Mouse (Mus musculus): ENCODE results near the gene Efna4. TPM values are rescaled to one million over a fixed set of nuclear protein-coding genes. Genes with fewer than 3 reads are reported as not detected.

Gene Efna4
- polyA plus RNA-seq, 1 experiment from 2014 or later, result 9.8 TPM

DNA sequence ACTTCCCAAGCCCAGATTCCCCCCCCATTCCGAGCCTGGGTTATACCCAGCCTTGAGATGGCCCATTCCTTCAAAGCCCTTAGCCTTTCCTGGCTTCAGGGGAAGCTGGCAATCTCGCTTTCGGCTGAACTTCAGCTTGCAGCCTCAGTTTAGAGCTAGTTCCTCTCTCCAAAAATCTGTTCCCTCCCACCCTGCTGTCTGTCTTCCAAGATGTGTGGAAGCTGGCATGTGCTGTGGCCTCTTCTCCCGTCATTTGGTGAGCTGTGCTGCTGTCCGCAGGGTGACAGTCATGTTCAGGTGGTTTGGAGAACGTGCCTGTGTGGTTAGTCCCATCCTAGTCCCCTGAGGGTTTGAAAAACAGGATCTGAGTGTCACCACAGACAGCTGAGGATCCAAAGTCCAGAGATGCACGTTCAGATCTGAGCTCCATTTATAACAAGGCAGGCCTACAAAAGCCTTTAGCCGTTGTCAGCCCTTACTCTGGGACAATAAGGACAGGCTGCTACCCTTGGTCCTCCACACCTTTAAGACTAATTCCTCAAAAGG is 42.1 kb downstream of the Efna4 start:
- no peaks in the 10 kb centered on the region for H3K9me3 ChIP-seq
- H3K4me2 ChIP-seq, result no peak overlapping the region
- no peak overlapping the region for H3K27ac ChIP-seq
- 84% methylated on average over 8 of the region's 8 CpGs for WGBS
- ATAC-seq (ENCODE audit: low FRiP score), result no peak
- no peak overlapping the region for H3K9ac ChIP-seq
- H3K36me3 ChIP-seq, result no peaks in the 10 kb centered on the region
- H3K4me3 ChIP-seq, result no peak overlapping the region
- peaks cover 15% of the 10 kb centered on the region for H3K27me3 ChIP-seq
- H3K4me1 ChIP-seq (replicated peaks), result peaks cover 9% of the 10 kb centered on the region

DNA sequence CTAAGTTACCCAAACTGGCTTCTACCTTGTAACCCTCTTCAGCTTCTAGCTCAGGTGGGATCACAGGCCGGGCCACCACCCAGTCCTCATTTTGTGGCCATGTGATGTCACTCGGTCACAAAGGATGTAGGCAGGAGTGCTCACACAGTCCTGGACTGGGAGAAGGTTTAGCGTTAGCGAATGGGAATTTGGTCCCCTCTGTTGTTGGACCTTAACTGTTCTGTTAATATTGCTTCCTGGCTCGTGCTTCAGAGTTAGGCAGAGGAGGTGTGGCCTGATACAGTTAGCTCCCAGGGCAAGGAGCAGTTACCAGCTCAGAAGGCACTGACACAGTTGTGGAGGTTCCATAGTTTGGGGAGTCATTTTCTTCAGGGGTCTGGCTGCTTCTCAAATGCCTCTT is 43.6 kb downstream of the Efna4 start:
- H3K27ac ChIP-seq, result no peak overlapping the region
- no peak for ATAC-seq (ENCODE audit: low FRiP score)
- no peak overlapping the region for H3K9ac ChIP-seq
- H3K9me3 ChIP-seq, result no peaks in the 10 kb centered on the region
- H3K4me3 ChIP-seq, result no peak overlapping the region
- peaks cover 7% of the 10 kb centered on the region; the same call in 1 of the 2 replicates for H3K27me3 ChIP-seq
- no peaks in the 10 kb centered on the region for H3K4me1 ChIP-seq (replicated peaks)
- 80% methylated on average over 5 of the region's 5 CpGs for WGBS
- no peak overlapping the region for H3K4me2 ChIP-seq
- H3K36me3 ChIP-seq, result no peaks in the 10 kb centered on the region

DNA sequence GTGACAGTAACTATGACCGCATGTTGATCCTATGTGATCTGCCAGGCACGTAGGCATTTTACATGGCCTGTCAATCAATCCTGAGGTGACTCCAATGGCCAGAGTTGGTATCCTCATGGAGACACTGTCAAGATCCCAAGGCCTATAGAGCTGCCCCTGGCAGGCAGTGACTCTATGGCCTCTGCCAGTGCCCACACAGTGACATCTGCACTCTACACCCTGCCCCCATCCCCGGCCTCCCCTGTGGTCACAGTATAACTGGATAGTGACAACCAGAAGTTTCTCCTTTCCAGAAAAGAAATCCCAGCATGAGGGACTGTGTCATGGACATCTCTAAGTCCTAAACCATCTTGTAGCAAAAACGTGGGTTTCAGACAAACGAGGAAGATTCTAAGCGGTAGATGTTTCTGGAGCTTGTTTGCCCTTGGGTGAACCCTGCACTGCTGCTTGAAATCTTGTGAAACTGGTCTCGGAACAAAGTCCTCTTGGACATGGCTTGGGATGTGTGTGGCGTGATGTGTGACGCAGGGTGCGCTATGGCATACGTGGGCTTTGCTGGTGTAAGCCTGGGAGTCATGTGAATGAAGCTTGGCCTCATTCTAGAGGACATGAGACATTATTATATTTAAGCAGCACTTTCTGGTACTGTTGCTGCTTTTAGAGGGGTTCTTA is 44.4 kb downstream of the Efna4 start:
- no peak overlapping the region for H3K4me2 ChIP-seq
- 92% methylated on average over 11 of the region's 11 CpGs for WGBS
- H3K4me3 ChIP-seq, result no peak overlapping the region
- no peak overlapping the region for H3K9ac ChIP-seq
- H3K27me3 ChIP-seq, result 0 out of 2 replicates have a peak, but pooled peaks cover under 1% of the 10 kb centered on the region
- H3K27ac ChIP-seq, result no peak overlapping the region
- no peaks in the 10 kb centered on the region for H3K9me3 ChIP-seq
- no peaks in the 10 kb centered on the region for H3K4me1 ChIP-seq (replicated peaks)
- no peaks in the 10 kb centered on the region for H3K36me3 ChIP-seq
- ATAC-seq (ENCODE audit: low FRiP score), result no peak

DNA sequence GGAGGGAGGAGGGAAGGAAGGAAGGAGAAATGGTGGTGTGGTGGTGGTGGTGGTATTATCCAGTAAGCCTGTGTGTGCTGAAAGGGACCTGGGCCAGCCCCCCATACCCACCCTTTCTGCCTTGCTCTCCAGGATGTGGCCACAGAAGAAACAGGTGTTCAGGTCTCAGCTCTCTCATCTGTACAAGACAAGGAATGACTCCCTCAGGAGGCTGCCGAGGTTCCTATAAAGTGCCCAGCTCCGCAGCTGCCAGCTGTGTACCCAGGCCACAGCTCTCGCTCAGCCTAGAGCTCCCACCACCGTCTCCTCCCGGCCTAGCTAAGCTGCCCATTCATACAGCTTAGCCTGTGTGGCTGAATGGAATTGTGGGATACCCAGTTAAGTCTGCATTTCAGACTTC is 45.5 kb downstream of the Efna4 start:
- H3K9ac ChIP-seq, result no peak overlapping the region
- 79% methylated on average over 5 of the region's 5 CpGs for WGBS
- ATAC-seq (ENCODE audit: low FRiP score), result no peak
- no peaks in the 10 kb centered on the region for H3K27me3 ChIP-seq
- no peak overlapping the region for H3K27ac ChIP-seq
- H3K4me2 ChIP-seq, result no peak overlapping the region
- H3K4me1 ChIP-seq (replicated peaks), result no peaks in the 10 kb centered on the region
- no peak overlapping the region for H3K4me3 ChIP-seq
- H3K36me3 ChIP-seq, result no peaks in the 10 kb centered on the region
- H3K9me3 ChIP-seq, result no peaks in the 10 kb centered on the region

DNA sequence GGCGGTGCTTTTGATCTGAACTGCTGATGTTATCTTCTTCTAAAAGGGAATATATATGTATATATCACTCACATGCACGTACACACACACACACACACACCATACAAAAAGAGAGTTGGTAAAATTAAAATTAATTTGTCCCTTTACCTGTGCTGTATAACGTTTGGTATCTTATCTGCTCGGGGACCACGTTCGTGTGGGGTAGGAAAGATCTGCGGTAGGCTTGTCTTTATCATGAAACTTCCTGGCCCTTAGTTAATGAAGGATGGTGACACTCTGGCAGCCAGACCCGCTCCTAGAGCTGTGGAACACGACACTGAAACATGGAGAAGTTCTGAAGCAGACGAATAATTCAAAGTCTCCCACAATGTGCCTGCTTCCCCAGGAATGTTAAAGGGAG is 46.0 kb downstream of the Efna4 start:
- Histone ChIP-seq H3K9ac (no peak overlapping the region), H3K9me3 (no peaks in the 10 kb centered on the region), H3K27me3 (no peaks in the 10 kb centered on the region), H3K4me2 (no peak overlapping the region), H3K36me3 (no peaks in the 10 kb centered on the region), H3K4me3 (no peak overlapping the region), H3K4me1 (replicated peaks) (no peaks in the 10 kb centered on the region), H3K27ac (no peak overlapping the region)
- no peak for ATAC-seq (ENCODE audit: low FRiP score)
- 84% methylated on average over 10 of the region's 10 CpGs for WGBS

DNA sequence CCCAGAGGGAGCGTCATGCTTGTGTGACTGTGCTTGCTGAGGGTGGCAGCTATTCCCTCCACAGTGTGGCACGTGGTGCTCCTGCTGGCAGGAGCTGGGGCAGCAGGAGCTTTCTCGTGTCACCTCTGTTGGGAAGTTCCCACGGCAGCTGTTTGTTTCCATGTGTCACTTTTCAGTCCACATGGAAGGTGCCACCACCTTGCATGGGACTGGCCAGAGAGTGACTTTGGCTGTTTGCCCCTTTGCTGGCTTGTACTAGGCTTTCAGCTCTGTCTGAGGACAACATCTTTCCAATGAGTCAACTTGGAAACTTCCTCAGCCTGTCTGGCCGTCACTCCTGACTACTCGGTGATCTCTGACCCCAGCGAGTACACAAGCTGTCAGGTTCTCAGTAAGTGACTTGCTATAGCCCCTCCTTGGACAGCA is 49.3 kb downstream of the Efna4 start:
- ATAC-seq (ENCODE audit: low FRiP score), result no peak
- H3K4me3 ChIP-seq, result no peak overlapping the region
- no peak overlapping the region for H3K9ac ChIP-seq
- WGBS, result 57% methylated on average over 7 of the region's 7 CpGs
- H3K27me3 ChIP-seq, result 0 out of 2 replicates have a peak, but pooled peaks cover 3% of the 10 kb centered on the region
- H3K4me2 ChIP-seq, result no peak overlapping the region
- H3K4me1 ChIP-seq (replicated peaks), result peaks cover 9% of the 10 kb centered on the region; the same call in 1 of the 2 replicates
- H3K36me3 ChIP-seq, result no peaks in the 10 kb centered on the region
- no peak overlapping the region for H3K27ac ChIP-seq
- H3K9me3 ChIP-seq, result no peaks in the 10 kb centered on the region

DNA sequence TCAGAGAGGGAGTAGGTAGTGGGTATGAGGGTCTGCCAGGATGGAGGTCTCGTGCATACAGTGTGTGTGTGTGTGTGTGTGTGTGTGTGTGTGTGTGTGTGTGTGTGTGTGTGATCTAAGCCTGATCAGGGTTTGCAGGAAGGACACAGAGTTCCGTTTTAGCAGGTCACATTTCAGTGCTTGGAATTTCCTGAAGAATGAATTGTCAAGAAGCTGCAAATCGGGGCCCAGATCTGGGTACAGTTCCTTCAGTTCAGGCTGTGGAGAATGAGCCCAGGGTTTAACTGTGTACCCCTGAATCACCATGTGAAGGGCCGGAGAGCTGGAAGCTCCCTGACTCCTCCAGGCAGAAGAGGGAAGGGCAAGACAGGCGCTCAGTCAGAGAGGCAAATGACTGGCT is 50.5 kb downstream of the Efna4 start:
- WGBS, result 55% methylated on average over 5 of the region's 5 CpGs
- ATAC-seq (ENCODE audit: low FRiP score), result no peak
- Histone ChIP-seq H3K4me2 (no peak overlapping the region), H3K9ac (no peak overlapping the region), H3K9me3 (no peaks in the 10 kb centered on the region), H3K36me3 (no peaks in the 10 kb centered on the region), H3K27ac (no peak overlapping the region), H3K4me1 (replicated peaks) (peaks cover 11% of the 10 kb centered on the region), H3K27me3 (peaks cover 5% of the 10 kb centered on the region), H3K4me3 (no peak overlapping the region)

DNA sequence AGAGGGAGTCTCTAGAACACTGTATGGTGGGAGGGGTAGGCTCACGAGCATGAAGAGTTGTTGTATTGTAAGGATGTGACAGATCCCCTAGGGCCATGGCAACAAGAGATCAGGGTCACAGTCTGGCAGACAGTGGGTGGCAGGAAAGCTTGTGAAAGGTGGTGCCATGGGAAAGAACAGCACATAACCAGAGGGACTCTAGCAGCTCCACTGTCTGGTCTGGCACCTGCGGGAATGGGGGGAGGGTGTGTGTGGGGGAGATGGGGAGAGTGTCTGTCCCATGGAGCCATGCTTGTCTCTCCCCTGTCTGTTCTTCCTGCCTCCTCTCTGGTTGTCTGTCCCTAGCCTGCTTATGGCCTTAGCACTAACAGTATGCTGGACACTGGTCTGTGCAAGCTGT is 52.3 kb downstream of the Efna4 start:
- H3K4me3 ChIP-seq, result no peak overlapping the region
- peaks cover 28% of the 10 kb centered on the region for H3K4me1 ChIP-seq (replicated peaks)
- ATAC-seq (ENCODE audit: low FRiP score), result no peak
- peaks cover 20% of the 10 kb centered on the region for H3K27me3 ChIP-seq
- no peak overlapping the region for H3K4me2 ChIP-seq
- no peaks in the 10 kb centered on the region for H3K36me3 ChIP-seq
- WGBS, result 37% methylated on average over 2 of the region's 2 CpGs
- no peak overlapping the region for H3K27ac ChIP-seq
- no peaks in the 10 kb centered on the region for H3K9me3 ChIP-seq
- H3K9ac ChIP-seq, result no peak overlapping the region

DNA sequence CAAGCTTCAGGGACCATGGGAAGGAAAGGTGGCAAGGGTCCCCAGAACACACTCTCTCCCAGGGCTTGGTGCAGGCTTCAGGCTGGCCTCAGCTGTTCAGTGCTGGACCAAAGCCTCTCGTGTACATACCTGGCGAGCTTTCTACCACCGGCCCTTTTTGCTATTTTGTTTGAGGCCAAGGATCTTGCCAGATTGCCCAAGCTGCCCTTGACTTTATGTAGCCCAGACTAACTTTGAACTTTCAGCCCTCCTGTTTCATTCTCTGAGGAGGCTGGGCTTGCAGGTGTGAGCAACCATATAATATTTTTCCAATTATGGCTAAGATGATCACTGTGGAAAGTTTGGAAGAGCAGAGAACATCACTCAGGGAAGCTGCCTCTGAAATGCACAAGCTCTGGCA is 53.6 kb downstream of the Efna4 start:
- Histone ChIP-seq H3K4me1 (replicated peaks) (peaks cover 41% of the 10 kb centered on the region), H3K36me3 (no peaks in the 10 kb centered on the region), H3K9ac (no peak overlapping the region), H3K27me3 (peaks cover 28% of the 10 kb centered on the region), H3K27ac (no peak overlapping the region), H3K4me3 (no peak overlapping the region), H3K4me2 (no peak overlapping the region), H3K9me3 (no peaks in the 10 kb centered on the region)
- no peak for ATAC-seq (ENCODE audit: low FRiP score)
- 92% methylated on average over 3 of the region's 3 CpGs for WGBS

Other genes with a start within 250 kb of the Efna4 start
- 74.5 and 76.0 TPM in 2 replicates for gene Rusc1, start 244.7 kb downstream of the Efna4 start, polyA plus RNA-seq (2015; fragmentation: Nextera tagmentation; extraction: Ambion mirVana)
- gene Gm43738, start 236.9 kb downstream of the Efna4 start, polyA plus RNA-seq (2015; fragmentation: Nextera tagmentation; extraction: Ambion mirVana), result not detected in 2 replicates
- gene Fdps, start 236.1 kb downstream of the Efna4 start, polyA plus RNA-seq (2015; fragmentation: Nextera tagmentation; extraction: Ambion mirVana), result 312 and 322 TPM in 2 replicates
- gene Pklr, start 201.9 kb downstream of the Efna4 start, polyA plus RNA-seq (2015; fragmentation: Nextera tagmentation; extraction: Ambion mirVana), result 0.30 TPM in 1 of 2 replicates, not detected in the other
- 33.5 and 35.1 TPM in 2 replicates for gene Hcn3, start 177.8 kb downstream of the Efna4 start, polyA plus RNA-seq (2015; fragmentation: Nextera tagmentation; extraction: Ambion mirVana)
- 23.5 and 24.5 TPM in 2 replicates for gene Clk2, start 173.2 kb downstream of the Efna4 start, polyA plus RNA-seq (2015; fragmentation: Nextera tagmentation; extraction: Ambion mirVana)
- gene Scamp3, start 160.6 kb downstream of the Efna4 start, polyA plus RNA-seq (2015; fragmentation: Nextera tagmentation; extraction: Ambion mirVana), result 127 and 130 TPM in 2 replicates
- 29.9 and 30.0 TPM in 2 replicates for gene Fam189b, start 154.9 kb downstream of the Efna4 start, polyA plus RNA-seq (2015; fragmentation: Nextera tagmentation; extraction: Ambion mirVana)
- 47.9 TPM in 2 replicates for gene Gba, start 135.1 kb downstream of the Efna4 start, polyA plus RNA-seq (2015; fragmentation: Nextera tagmentation; extraction: Ambion mirVana)
- gene Thbs3, start 122.8 kb downstream of the Efna4 start, polyA plus RNA-seq (2015; fragmentation: Nextera tagmentation; extraction: Ambion mirVana), result 53.5 and 60.7 TPM in 2 replicates
- 161 and 166 TPM in 2 replicates for gene Mtx1, start 110.9 kb downstream of the Efna4 start, polyA plus RNA-seq (2015; fragmentation: Nextera tagmentation; extraction: Ambion mirVana)
- gene Muc1, start 109.0 kb downstream of the Efna4 start, polyA plus RNA-seq (2015; fragmentation: Nextera tagmentation; extraction: Ambion mirVana), result 1.3 and 2.8 TPM in 2 replicates
- gene Krtcap2, start 92.1 kb downstream of the Efna4 start, polyA plus RNA-seq (2015; fragmentation: Nextera tagmentation; extraction: Ambion mirVana), result 205 and 209 TPM in 2 replicates
- gene Trim46, start 91.7 kb downstream of the Efna4 start, polyA plus RNA-seq (2015; fragmentation: Nextera tagmentation; extraction: Ambion mirVana), result 64.3 and 68.1 TPM in 2 replicates
- gene Dpm3, start 78.7 kb downstream of the Efna4 start, polyA plus RNA-seq (2015; fragmentation: Nextera tagmentation; extraction: Ambion mirVana), result 74.4 and 76.2 TPM in 2 replicates
- 34.6 and 38.0 TPM in 2 replicates for gene Slc50a1, start 67.5 kb downstream of the Efna4 start, polyA plus RNA-seq (2015; fragmentation: Nextera tagmentation; extraction: Ambion mirVana)
- 12.1 and 12.4 TPM in 2 replicates for gene Efna1, start 56.9 kb downstream of the Efna4 start, polyA plus RNA-seq (2015; fragmentation: Nextera tagmentation; extraction: Ambion mirVana)
- gene Efna3, start 15.1 kb downstream of the Efna4 start, polyA plus RNA-seq (2015; fragmentation: Nextera tagmentation; extraction: Ambion mirVana), result 46.8 and 49.7 TPM in 2 replicates
- 41.5 and 47.0 TPM in 2 replicates for gene Adam15, start 12.0 kb upstream of the Efna4 start, polyA plus RNA-seq (2015; fragmentation: Nextera tagmentation; extraction: Ambion mirVana)
- gene Dcst2, start 23.9 kb upstream of the Efna4 start, polyA plus RNA-seq (2015; fragmentation: Nextera tagmentation; extraction: Ambion mirVana), result 0.14 and 0.17 TPM in 2 replicates
- 1.1 and 1.3 TPM in 2 replicates for gene Dcst1, start 27.2 kb upstream of the Efna4 start, polyA plus RNA-seq (2015; fragmentation: Nextera tagmentation; extraction: Ambion mirVana)
- gene Zbtb7b, start 56.7 kb upstream of the Efna4 start, polyA plus RNA-seq (2015; fragmentation: Nextera tagmentation; extraction: Ambion mirVana), result 0.70 and 0.73 TPM in 2 replicates
- 1.1 and 1.4 TPM in 2 replicates for gene Lenep, start 64.8 kb upstream of the Efna4 start, polyA plus RNA-seq (2015; fragmentation: Nextera tagmentation; extraction: Ambion mirVana)
- 38.5 and 39.3 TPM in 2 replicates for gene Flad1, start 73.8 kb upstream of the Efna4 start, polyA plus RNA-seq (2015; fragmentation: Nextera tagmentation; extraction: Ambion mirVana)
- gene Cks1b, start 80.4 kb upstream of the Efna4 start, polyA plus RNA-seq (2015; fragmentation: Nextera tagmentation; extraction: Ambion mirVana), result 116 and 121 TPM in 2 replicates
- gene Shc1, start 80.4 kb upstream of the Efna4 start, polyA plus RNA-seq (2015; fragmentation: Nextera tagmentation; extraction: Ambion mirVana), result 24.3 and 24.4 TPM in 2 replicates
- gene Pygo2, start 92.2 kb upstream of the Efna4 start, polyA plus RNA-seq (2015; fragmentation: Nextera tagmentation; extraction: Ambion mirVana), result 38.7 and 42.0 TPM in 2 replicates
- gene Pbxip1, start 98.7 kb upstream of the Efna4 start, polyA plus RNA-seq (2015; fragmentation: Nextera tagmentation; extraction: Ambion mirVana), result 19.4 and 20.4 TPM in 2 replicates
- 101 and 105 TPM in 2 replicates for gene Pmvk, start 116.5 kb upstream of the Efna4 start, polyA plus RNA-seq (2015; fragmentation: Nextera tagmentation; extraction: Ambion mirVana)
- gene Kcnn3, start 182.1 kb upstream of the Efna4 start, polyA plus RNA-seq (2015; fragmentation: Nextera tagmentation; extraction: Ambion mirVana), result 5.1 and 6.6 TPM in 2 replicates